Mouse (Mus musculus): ENCODE data around the gene Cyct.

DNA sequence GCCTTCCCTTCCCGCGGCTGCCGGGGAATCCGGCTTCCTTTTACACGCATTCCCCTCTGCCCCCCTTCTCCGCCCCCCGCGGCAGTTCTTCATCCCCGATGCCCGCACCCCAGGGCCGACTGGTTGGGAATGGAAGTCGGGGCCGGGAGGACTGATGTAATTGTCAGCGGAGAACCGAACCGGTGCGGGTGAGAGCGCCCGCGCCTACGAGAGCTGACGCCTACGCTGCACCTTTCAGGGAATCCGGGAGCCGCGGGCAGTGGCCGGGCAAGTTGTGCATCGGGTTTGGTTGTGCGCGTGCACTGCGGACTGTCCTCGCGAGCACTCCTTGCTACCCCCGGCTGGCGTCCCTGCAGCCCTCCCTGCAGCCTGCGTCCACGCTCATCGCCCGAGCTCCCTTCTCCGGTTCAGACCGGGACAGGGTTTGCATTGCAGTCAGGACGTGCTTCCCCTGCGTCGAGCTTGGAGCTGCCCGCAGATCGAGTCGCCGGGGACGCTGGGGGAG, 46.7 kb upstream of the Cyct start:
- TF ChIP-seq CTCF (IDR thresholded peaks at IDR 0.05; ENCODE audit: low read depth, low read length) (no peak), EP300 (IDR thresholded peaks at IDR 0.05; ENCODE audit: insufficient read depth, low read depth, low read length) (no peak), POLR2A (IDR thresholded peaks at IDR 0.05; ENCODE audit: insufficient read depth, low read length) (no peak)
